Mouse (Mus musculus) stomach, embryonic 16.5 days (tissue): Measurements from ENCODE around the gene Wdr59. TPM values are rescaled to one million over a fixed set of nuclear protein-coding genes. Genes with fewer than 3 reads are reported as not detected.

Experiments used
- ATAC-seq: fragments of 200-750 bp; cut with Nextera tagmentation; 2 replicates; pipeline ENCODE4 v1.8.0; 2017; ENCODE audit warnings: moderate number of reproducible peaks, moderate TSS enrichment; ENCODE audit not compliant: insufficient read depth, low FRiP score
- H3K27ac ChIP-seq: fragments of 300-500 bp; sonication (generic); 2 replicates; pipeline ENCODE4 v1.5.1; 2014; ENCODE audit warnings: low read length
- H3K27me3 ChIP-seq: fragments of 300-500 bp; sonication (generic); 2 replicates; pipeline ENCODE4 v1.6.1; 2014; ENCODE audit warnings: low read length, control low read depth, mixed read lengths; ENCODE audit not compliant: control insufficient read depth, insufficient read depth
- H3K36me3 ChIP-seq: fragments of 300-500 bp; sonication (generic); 2 replicates; pipeline ENCODE4 v1.6.1; 2014; ENCODE audit warnings: low read length; ENCODE audit not compliant: control insufficient read depth, insufficient read depth
- H3K4me1 ChIP-seq: fragments of 300-500 bp; sonication (generic); 2 replicates; pipeline ENCODE4 v1.6.1; 2014; ENCODE audit warnings: low read length, control low read depth, mixed read lengths; ENCODE audit not compliant: control insufficient read depth, insufficient read depth
- H3K4me2 ChIP-seq: fragments of 300-500 bp; sonication (generic); 2 replicates; pipeline ENCODE4 v1.6.1; 2014; ENCODE audit warnings: low read depth, low read length, mixed read lengths
- H3K4me3 ChIP-seq: fragments of 300-500 bp; sonication (generic); replicated peaks from 2 replicates; pipeline ENCODE4 v1.5.1; 2014; ENCODE audit warnings: mild to moderate bottlenecking, low read length
- H3K9ac ChIP-seq: fragments of 300-500 bp; sonication (generic); 2 replicates; pipeline ENCODE4 v1.6.1; 2014; ENCODE audit warnings: low read length
- H3K9me3 ChIP-seq: fragments of 300-500 bp; sonication (generic); replicated peaks from 2 replicates; pipeline ENCODE4 v1.6.1; 2016; ENCODE audit warnings: low read length, control low read depth; ENCODE audit not compliant: control insufficient read depth
- WGBS: fragments of 180-500 bp; shearing (Covaris S2); extraction: QIAGEN DNeasy Blood & Tissue Kit; methylation state at CpG from one replicate; pipeline ENCODE4 v1.1.7; 2014; 5-methylcytosine and 5-hydroxymethylcytosine counted together
- polyA plus RNA-seq: library from polyadenylated mRNA; unstranded; fragments of >200 nt; fragmentation: Nextera tagmentation; extraction: Ambion mirVana; gene quantifications from 2 replicates; pipeline ENCODE4 v1.2.1, GENCODE M21; 2015

Gene Wdr59
- polyA plus RNA-seq, 1 experiment from 2014 or later: 5.9 TPM

GRCm38 (mm10) chr8:111545406-111546156, 23.7 kb upstream of the Wdr59 start:
- H3K4me1 ChIP-seq: peaks cover 10% of the 10 kb centered on the region; the same call in 1 of the 2 replicates
- H3K4me2 ChIP-seq: no peak overlapping the region
- H3K4me3 ChIP-seq: no peak overlapping the region
- no peaks in the 10 kb centered on the region for H3K27me3 ChIP-seq
- ATAC-seq: no peak
- H3K36me3 ChIP-seq: no peaks in the 10 kb centered on the region
- H3K9me3 ChIP-seq: no peaks in the 10 kb centered on the region
- no peak overlapping the region for H3K9ac ChIP-seq
- WGBS: 70% methylated on average over 8 of the region's 8 CpGs
- H3K27ac ChIP-seq: no peak overlapping the region; the same call in 1 of the 2 replicates

GRCm38 (mm10) chr8:111543712-111544380, 22.0 kb upstream of the Wdr59 start:
- no peaks in the 10 kb centered on the region for H3K9me3 ChIP-seq
- H3K9ac ChIP-seq: no peak overlapping the region
- H3K27me3 ChIP-seq: no peaks in the 10 kb centered on the region
- no peaks in the 10 kb centered on the region for H3K36me3 ChIP-seq
- 87% methylated on average over 9 of the region's 9 CpGs for WGBS
- ATAC-seq: no peak
- H3K4me3 ChIP-seq: no peak overlapping the region
- H3K4me1 ChIP-seq: peaks cover 20% of the 10 kb centered on the region
- H3K4me2 ChIP-seq: no peak overlapping the region
- no peak overlapping the region for H3K27ac ChIP-seq

- Histone ChIP-seq H3K9ac (0 out of 2 replicates have a peak overlapping the region, but pooled peaks have one; percentile 13), H3K4me3 (peak overlapping the region; percentile 11; the same call in 1 of the 2 replicates), H3K36me3 (no peaks in the 10 kb centered on the region), H3K4me2 (peak overlapping the region; percentile 84), H3K27me3 (no peaks in the 10 kb centered on the region), H3K4me1 (peaks cover 26% of the 10 kb centered on the region), H3K9me3 (no peaks in the 10 kb centered on the region), H3K27ac (peak overlapping the region; percentile 3; the same call in 1 of the 2 replicates)
- ATAC-seq: no peak
- WGBS: 60% methylated on average over 10 of the region's 10 CpGs
These were observed 17.7 kb upstream of the Wdr59 start for GRCm38 (mm10) chr8:111539422-111540076.

GRCm38 (mm10) chr8:111538194-111538593, 16.3 kb upstream of the Wdr59 start:
- peak overlapping the region; percentile 93 for H3K27ac ChIP-seq
- no peaks in the 10 kb centered on the region for H3K27me3 ChIP-seq
- 6% methylated on average over 2 of the region's 2 CpGs for WGBS
- no peaks in the 10 kb centered on the region for H3K9me3 ChIP-seq
- peaks cover 26% of the 10 kb centered on the region for H3K4me1 ChIP-seq
- H3K4me3 ChIP-seq: peak overlapping the region; percentile 96
- H3K9ac ChIP-seq: peak overlapping the region; percentile 92
- no peak for ATAC-seq
- peak overlapping the region; percentile 84 for H3K4me2 ChIP-seq
- no peaks in the 10 kb centered on the region for H3K36me3 ChIP-seq

GRCm38 (mm10) chr8:111537765-111538158, 15.9 kb upstream of the Wdr59 start:
- H3K4me2 ChIP-seq: peak overlapping the region; percentile 84
- peak overlapping the region; percentile 92 for H3K9ac ChIP-seq
- peak overlapping the region; percentile 93 for H3K27ac ChIP-seq
- no peak for ATAC-seq
- peaks cover 26% of the 10 kb centered on the region for H3K4me1 ChIP-seq
- peak overlapping the region; percentile 96 for H3K4me3 ChIP-seq
- no peaks in the 10 kb centered on the region for H3K36me3 ChIP-seq
- H3K27me3 ChIP-seq: no peaks in the 10 kb centered on the region
- no peaks in the 10 kb centered on the region for H3K9me3 ChIP-seq
- 4% methylated on average over 8 of the region's 8 CpGs for WGBS

- no peaks in the 10 kb centered on the region for H3K9me3 ChIP-seq
- H3K9ac ChIP-seq: peak overlapping the region; percentile 92
- H3K27me3 ChIP-seq: no peaks in the 10 kb centered on the region
- H3K4me1 ChIP-seq: peaks cover 26% of the 10 kb centered on the region
- peak overlapping the region; percentile 93 for H3K27ac ChIP-seq
- H3K4me3 ChIP-seq: peak overlapping the region; percentile 96
- peak overlapping the region; percentile 84 for H3K4me2 ChIP-seq
- ATAC-seq: peak; percentile 30; the same call in 1 of the 2 replicates
- no peaks in the 10 kb centered on the region for H3K36me3 ChIP-seq
- under 1% methylated on average over 64 of the region's 64 CpGs for WGBS
These were observed 15.3 kb upstream of the Wdr59 start for GRCm38 (mm10) chr8:111536978-111537764.

GRCm38 (mm10) chr8:111536031-111536977, 14.4 kb upstream of the Wdr59 start, which contains the start of gene Znrf1:
TSS of gene Znrf1 (plus strand) at chr8:111536097.
- 0% methylated on average over 75 of the region's 100 CpGs for WGBS
- peaks cover 26% of the 10 kb centered on the region for H3K4me1 ChIP-seq
- ATAC-seq: peak; percentile 91
- H3K27ac ChIP-seq: peak within 1 kb of the TSS; percentile 93
- H3K4me2 ChIP-seq: peak within 1 kb of the TSS; percentile 84
- no peaks in the 10 kb centered on the region for H3K9me3 ChIP-seq
- H3K9ac ChIP-seq: peak within 1 kb of the TSS; percentile 92
- H3K27me3 ChIP-seq: no peaks in the 10 kb centered on the region
- peak within 1 kb of the TSS; percentile 96 for H3K4me3 ChIP-seq
- H3K36me3 ChIP-seq: no peaks in the 10 kb centered on the region

GRCm38 (mm10) chr8:111535491-111535890, 13.6 kb upstream of the Wdr59 start:
- H3K27me3 ChIP-seq: no peaks in the 10 kb centered on the region
- H3K4me3 ChIP-seq: peak overlapping the region; percentile 96
- WGBS: 33% methylated on average over 5 of the region's 5 CpGs
- ATAC-seq: no peak
- no peak overlapping the region; the same call in 1 of the 2 replicates for H3K27ac ChIP-seq
- H3K9me3 ChIP-seq: no peaks in the 10 kb centered on the region
- H3K4me1 ChIP-seq: peaks cover 23% of the 10 kb centered on the region
- no peaks in the 10 kb centered on the region for H3K36me3 ChIP-seq
- no peak overlapping the region for H3K9ac ChIP-seq
- peak overlapping the region; percentile 58 for H3K4me2 ChIP-seq
